Mouse (Mus musculus) bone marrow macrophage, adult 2 months (primary cell): Measurements from ENCODE around the gene Proser1. TPM values are rescaled to one million over a fixed set of nuclear protein-coding genes. Genes with fewer than 3 reads are reported as not detected.

Experiments used
- H3K27ac ChIP-seq: 2 replicates; pipeline ENCODE4 v1.5.1; 2012; ENCODE audit warnings: low read depth, low read length; ENCODE audit not compliant: insufficient read depth
- H3K4me1 ChIP-seq: 2 replicates; pipeline ENCODE4 v1.6.1; 2012; ENCODE audit warnings: low read length; ENCODE audit not compliant: control insufficient read depth, insufficient read depth
- H3K4me3 ChIP-seq: 2 replicates; pipeline ENCODE4 v1.5.1; 2012; ENCODE audit warnings: mild to moderate bottlenecking, low read length, moderate library complexity; ENCODE audit not compliant: insufficient read depth
- CTCF ChIP-seq: IDR thresholded peaks from 2 replicates; pipeline ENCODE4 v1.5.1; 2012; ENCODE audit warnings: low read depth, mild to moderate bottlenecking, low read length, moderate library complexity
- POLR2A ChIP-seq: IDR thresholded peaks from 2 replicates; pipeline ENCODE4 v1.6.1; 2012; ENCODE audit warnings: mild to moderate bottlenecking, low read depth, low read length, borderline replicate concordance
- polyA plus RNA-seq: library from polyadenylated mRNA; stranded (reverse); fragments of >200 nt; gene quantifications from 2 replicates; pipeline ENCODE4 v1.2.4, GENCODE M21; 2012; ENCODE audit not compliant: missing spikeins, insufficient read depth, insufficient read length

Proser1 gene
- polyA plus RNA-seq: 20.9 and 21.5 TPM in 2 replicates

GRCm38 (mm10) chr3:53463046-53463764, at the start of gene Proser1, which contains the start of gene Nhlrc3:
Gene Proser1, plus strand, starts transcription at chr3:53463666.
Gene Nhlrc3, minus strand, starts transcription at chr3:53463332.
- TF ChIP-seq CTCF (no peak), POLR2A (no peak)
- H3K4me1 ChIP-seq: peaks cover 24% of the 10 kb centered on the region
- peak within 1 kb of the TSS; percentile 79 for H3K4me3 ChIP-seq
- H3K27ac ChIP-seq: peak within 1 kb of the TSS; percentile 95

- no peaks in the 10 kb centered on the region for H3K4me1 ChIP-seq
- H3K27ac ChIP-seq: no peak overlapping the region
- TF ChIP-seq CTCF: no peak
- TF ChIP-seq POLR2A: no peak
- no peak overlapping the region for H3K4me3 ChIP-seq
Observed at GRCm38 (mm10) chr3:53413959-53414358, 49.5 kb upstream of the Proser1 start.

GRCm38 (mm10) chr3:53416036-53416506, 47.4 kb upstream of the Proser1 start:
- Histone ChIP-seq H3K27ac (no peak overlapping the region), H3K4me3 (no peak overlapping the region), H3K4me1 (no peaks in the 10 kb centered on the region)
- no peak for TF ChIP-seq CTCF
- TF ChIP-seq POLR2A: no peak

- no peak overlapping the region for H3K4me3 ChIP-seq
- no peak overlapping the region for H3K27ac ChIP-seq
- TF ChIP-seq POLR2A (no peak), CTCF (no peak)
- no peaks in the 10 kb centered on the region for H3K4me1 ChIP-seq
Observed at GRCm38 (mm10) chr3:53417701-53418100, 45.8 kb upstream of the Proser1 start.

GRCm38 (mm10) chr3:53421656-53422055, 41.8 kb upstream of the Proser1 start:
- no peak overlapping the region for H3K4me3 ChIP-seq
- TF ChIP-seq POLR2A (no peak), CTCF (no peak)
- H3K4me1 ChIP-seq: no peaks in the 10 kb centered on the region
- H3K27ac ChIP-seq: no peak overlapping the region

GRCm38 (mm10) chr3:53422691-53423090, 40.8 kb upstream of the Proser1 start:
- no peak overlapping the region for H3K27ac ChIP-seq
- no peaks in the 10 kb centered on the region for H3K4me1 ChIP-seq
- no peak for TF ChIP-seq CTCF
- TF ChIP-seq POLR2A: no peak
- H3K4me3 ChIP-seq: no peak overlapping the region

- no peaks in the 10 kb centered on the region for H3K4me1 ChIP-seq
- no peak overlapping the region for H3K4me3 ChIP-seq
- no peak for TF ChIP-seq POLR2A
- no peak for TF ChIP-seq CTCF
- H3K27ac ChIP-seq: no peak overlapping the region
Observed at GRCm38 (mm10) chr3:53423576-53423975, 39.9 kb upstream of the Proser1 start.

GRCm38 (mm10) chr3:53434610-53435009, 28.9 kb upstream of the Proser1 start:
- Histone ChIP-seq H3K4me1 (no peaks in the 10 kb centered on the region), H3K4me3 (no peak overlapping the region), H3K27ac (no peak overlapping the region)
- no peak for TF ChIP-seq CTCF
- no peak for TF ChIP-seq POLR2A

GRCm38 (mm10) chr3:53436550-53436949, 26.9 kb upstream of the Proser1 start:
- H3K4me3 ChIP-seq: no peak overlapping the region
- no peaks in the 10 kb centered on the region for H3K4me1 ChIP-seq
- H3K27ac ChIP-seq: no peak overlapping the region
- TF ChIP-seq POLR2A (no peak), CTCF (no peak)

- H3K4me1 ChIP-seq: no peaks in the 10 kb centered on the region
- H3K4me3 ChIP-seq: no peak overlapping the region
- no peak overlapping the region for H3K27ac ChIP-seq
- TF ChIP-seq CTCF (no peak), POLR2A (no peak)
Observed at GRCm38 (mm10) chr3:53445540-53445939, 17.9 kb upstream of the Proser1 start.

GRCm38 (mm10) chr3:53446801-53447200, 16.7 kb upstream of the Proser1 start:
- Histone ChIP-seq H3K4me3 (no peak overlapping the region), H3K4me1 (no peaks in the 10 kb centered on the region), H3K27ac (no peak overlapping the region)
- TF ChIP-seq POLR2A (no peak), CTCF (no peak)
